Mouse (Mus musculus) cerebellum, adult (tissue): ENCODE measurements around the gene Frmd4b.
"Not testable (repeated sequence)": the region's sequence is repeated elsewhere in the genome, so short reads cannot be mapped to it uniquely, and the experiment has no call there.

Experiments used
- ATAC-seq: cut with Nextera tagmentation; 2 replicates; pipeline ENCODE4 v1.9.2; 2017; ENCODE audit warnings: mild to moderate bottlenecking, moderate library complexity, mixed read lengths; ENCODE audit not compliant: insufficient number of reproducible peaks, low FRiP score, low TSS enrichment

Frmd4b gene

DNA sequence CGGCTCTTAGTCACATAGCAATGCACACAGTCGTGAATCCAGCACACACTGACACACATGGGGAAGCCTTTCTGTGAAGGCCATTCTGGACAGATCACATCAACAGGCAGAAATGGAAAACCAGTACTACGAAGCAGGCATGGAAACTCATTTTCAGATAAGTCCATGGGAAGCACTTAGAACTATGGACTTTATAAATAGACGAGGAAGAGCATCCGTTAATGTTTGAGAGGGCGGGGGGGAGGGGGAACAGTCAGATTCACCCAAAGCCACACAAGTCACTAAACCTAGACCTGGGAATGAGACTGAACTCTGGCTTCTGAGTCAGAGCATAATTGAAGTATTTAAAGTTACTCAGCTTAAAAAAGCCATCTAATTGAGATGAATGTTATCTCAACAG, 186.8 kb downstream of the Frmd4b start:
- no peak for ATAC-seq

- ATAC-seq, result no peak
Observed at GRCm38 (mm10) chr6:97429688-97430343, 187.5 kb downstream of the Frmd4b start.

DNA sequence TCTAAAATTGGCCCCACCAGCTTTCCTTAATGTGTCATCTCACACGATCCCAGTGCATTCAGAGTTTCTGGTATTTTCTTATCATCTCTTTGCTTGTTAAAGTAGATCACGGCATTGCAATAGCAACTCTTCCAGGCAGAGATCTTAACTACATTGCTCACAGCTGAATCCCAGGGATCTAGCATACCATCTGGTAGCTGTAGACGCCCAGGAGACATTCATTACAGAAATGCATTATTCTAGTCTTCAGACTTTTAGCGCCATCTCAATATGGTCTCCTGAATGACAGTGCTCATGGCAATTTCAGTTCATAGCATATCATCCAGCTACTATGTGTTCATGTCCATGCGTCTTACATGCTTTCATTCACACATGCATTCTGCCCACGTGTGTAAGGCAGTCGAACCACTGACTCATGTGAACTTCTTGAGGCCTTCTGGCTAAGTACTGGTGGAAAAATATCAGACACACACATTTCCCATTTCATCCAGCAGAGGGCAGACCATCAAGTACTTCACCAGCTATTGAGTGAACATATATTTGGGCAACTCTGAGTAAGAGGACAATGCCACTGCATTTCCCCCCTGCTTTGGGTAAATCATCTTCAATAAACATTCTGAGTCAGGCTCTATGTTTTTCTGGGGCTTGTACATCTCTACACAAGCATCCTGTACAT, 197.4 kb downstream of the Frmd4b start:
- ATAC-seq, result 0 out of 2 replicates have a peak, but pooled peaks have one; percentile 47

GRCm38 (mm10) chr6:97416972-97417554, 200.3 kb downstream of the Frmd4b start:
- ATAC-seq, result peak; percentile 62

GRCm38 (mm10) chr6:97415578-97415977, 201.8 kb downstream of the Frmd4b start:
- ATAC-seq, result not testable (repeated sequence)

GRCm38 (mm10) chr6:97413453-97413852, 203.9 kb downstream of the Frmd4b start:
- no peak for ATAC-seq

DNA sequence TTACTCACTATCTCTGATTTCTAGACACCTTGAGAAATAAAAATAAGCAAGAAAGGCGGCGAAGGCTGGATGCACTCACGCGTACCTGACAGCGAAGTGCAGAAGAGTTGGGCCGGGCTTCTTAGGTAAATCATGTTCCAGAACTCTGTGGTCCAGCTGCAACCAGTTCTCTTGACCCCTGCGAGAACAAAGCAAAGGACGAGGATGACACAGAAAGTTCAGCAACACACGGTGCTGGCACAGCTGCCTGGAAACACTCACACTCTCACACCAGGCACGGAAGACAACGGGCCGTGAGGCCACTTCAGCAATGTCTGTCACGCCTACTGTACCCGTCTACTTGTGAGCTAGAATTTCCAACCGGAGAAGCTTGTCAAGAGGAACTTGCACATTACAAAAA, 204.9 kb downstream of the Frmd4b start:
- ATAC-seq, result no peak

DNA sequence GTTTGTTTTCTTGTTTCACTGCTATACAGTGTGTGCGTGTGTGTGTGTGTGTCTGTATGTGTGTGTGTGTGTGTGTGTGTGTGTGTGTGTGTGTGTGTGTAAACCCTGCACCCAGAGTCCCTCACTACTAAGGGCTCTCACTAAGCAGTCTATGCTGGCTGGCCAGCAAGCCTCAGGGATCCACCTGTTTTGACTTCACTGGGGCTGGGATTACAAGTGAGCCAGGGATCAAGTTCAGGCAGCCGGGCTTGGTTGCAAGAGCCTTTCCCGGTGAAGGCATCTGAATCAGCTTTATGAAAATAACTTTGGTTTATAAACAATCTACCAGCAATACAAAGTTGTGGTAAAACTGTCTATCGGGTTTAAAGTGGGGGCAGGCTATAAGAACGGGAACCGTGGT, 206.0 kb downstream of the Frmd4b start:
- ATAC-seq, result no peak

DNA sequence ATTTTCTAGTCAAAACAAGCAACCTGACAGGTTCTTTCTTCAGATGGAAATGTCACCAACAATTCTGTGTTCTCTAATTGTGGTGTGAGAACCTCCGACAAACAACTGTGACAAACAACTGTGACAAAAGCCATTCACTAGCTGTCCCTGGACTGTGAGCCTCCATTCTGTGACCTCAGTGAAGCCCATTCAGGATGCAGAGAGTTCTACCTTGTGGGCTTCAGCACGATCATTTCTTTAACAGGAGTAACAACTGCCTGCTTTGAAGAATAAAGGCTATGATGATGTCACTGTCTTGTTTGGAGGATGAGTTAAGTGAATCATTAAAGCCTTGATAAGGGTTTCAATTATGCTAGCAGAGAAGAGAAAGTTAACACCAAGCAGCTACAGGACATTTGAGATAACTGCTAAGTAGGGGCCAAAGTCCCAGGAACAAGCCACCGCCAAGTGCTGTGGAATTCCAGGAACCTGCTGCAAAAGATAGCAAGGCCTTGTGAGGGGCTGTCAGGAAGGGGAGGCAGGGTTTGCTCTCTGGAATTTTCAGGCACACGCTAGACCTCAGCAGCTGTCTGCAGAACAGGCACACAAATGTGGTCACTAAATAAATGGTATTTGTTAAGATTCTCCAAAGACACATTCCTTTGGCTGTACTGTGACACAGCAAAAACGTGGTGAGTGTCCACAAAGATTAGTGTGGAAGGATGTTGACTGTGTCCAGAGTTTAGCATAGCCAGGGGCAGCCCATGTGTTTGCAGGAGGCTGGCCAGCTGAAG, 207.7 kb downstream of the Frmd4b start:
- ATAC-seq, result no peak

DNA sequence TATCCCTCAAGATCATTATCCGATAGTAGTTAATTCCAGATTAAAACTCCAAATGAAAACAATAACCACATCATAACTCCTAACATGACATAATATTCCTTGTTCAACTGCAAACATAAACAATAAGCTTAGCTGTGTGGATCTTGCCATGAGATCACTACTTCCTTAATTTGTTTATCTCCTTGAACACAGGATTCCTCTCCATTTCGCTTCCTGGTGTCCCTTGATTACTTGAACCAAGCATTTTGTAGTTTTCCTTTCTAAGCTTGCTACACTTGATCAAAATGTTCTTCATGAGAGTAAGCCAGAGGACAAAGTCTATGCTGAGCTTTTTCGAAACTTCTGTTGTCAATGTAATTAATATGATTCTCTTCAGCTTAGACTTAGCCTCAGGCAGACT, 209.4 kb downstream of the Frmd4b start:
- ATAC-seq, result no peak

DNA sequence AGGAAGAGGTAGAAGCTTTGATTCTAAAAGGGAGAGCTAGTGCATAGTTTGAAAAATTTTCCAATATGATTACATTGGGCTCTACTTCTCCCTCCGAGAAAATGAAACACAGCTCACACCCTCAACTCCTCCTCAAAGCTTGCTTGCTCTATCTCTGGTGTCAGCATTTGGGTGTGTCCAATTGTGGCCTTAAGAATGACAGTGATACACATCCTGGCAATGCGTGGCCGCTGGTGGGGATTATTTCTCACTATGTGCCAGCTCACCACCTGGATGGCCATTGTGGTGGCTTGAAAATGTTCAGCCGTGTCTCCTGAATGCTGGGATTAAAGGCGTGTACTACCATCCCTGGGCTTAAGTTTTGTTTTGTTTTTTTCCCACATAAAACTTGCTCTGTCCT, 209.9 kb downstream of the Frmd4b start:
- no peak for ATAC-seq

GRCm38 (mm10) chr6:97405311-97405710, 212.0 kb downstream of the Frmd4b start:
- no peak for ATAC-seq

- ATAC-seq, result no peak
Observed at GRCm38 (mm10) chr6:97402822-97403472, 214.4 kb downstream of the Frmd4b start.

GRCm38 (mm10) chr6:97400446-97400845, 216.9 kb downstream of the Frmd4b start:
- ATAC-seq, result no peak

- ATAC-seq, result no peak
Observed at GRCm38 (mm10) chr6:97397935-97398334, 219.4 kb downstream of the Frmd4b start.

- ATAC-seq, result no peak
Observed at GRCm38 (mm10) chr6:97396957-97397354, 220.4 kb downstream of the Frmd4b start.

DNA sequence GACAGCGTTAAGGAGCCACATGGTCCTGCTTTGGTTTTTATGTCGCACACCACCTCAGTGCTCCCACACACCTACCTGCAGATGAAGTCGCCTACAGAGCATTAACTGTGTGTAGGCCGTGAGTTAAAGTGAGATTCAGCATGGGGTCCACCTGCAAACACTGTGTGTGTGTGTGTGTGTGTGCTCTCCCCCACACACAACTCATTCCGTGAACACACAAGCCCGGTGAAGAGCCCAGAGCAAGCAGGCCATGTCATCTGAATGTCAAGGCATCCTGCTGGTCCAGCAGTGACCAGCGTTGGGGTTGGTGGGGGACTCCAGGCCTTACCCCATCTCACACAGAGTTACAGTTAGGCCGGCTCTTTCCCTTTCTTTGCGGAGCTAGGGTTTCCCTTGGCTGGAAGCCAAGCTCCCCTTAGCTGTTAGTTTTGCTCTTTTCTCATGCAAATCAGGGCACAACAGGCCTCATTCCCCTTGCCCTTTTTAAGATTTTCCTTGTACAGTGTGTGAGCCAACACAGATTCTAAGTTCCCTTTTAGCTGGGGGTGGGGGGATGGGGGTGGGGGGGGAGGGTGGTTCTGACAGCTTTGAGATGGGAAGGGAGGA, 220.9 kb downstream of the Frmd4b start:
- no peak for ATAC-seq

DNA sequence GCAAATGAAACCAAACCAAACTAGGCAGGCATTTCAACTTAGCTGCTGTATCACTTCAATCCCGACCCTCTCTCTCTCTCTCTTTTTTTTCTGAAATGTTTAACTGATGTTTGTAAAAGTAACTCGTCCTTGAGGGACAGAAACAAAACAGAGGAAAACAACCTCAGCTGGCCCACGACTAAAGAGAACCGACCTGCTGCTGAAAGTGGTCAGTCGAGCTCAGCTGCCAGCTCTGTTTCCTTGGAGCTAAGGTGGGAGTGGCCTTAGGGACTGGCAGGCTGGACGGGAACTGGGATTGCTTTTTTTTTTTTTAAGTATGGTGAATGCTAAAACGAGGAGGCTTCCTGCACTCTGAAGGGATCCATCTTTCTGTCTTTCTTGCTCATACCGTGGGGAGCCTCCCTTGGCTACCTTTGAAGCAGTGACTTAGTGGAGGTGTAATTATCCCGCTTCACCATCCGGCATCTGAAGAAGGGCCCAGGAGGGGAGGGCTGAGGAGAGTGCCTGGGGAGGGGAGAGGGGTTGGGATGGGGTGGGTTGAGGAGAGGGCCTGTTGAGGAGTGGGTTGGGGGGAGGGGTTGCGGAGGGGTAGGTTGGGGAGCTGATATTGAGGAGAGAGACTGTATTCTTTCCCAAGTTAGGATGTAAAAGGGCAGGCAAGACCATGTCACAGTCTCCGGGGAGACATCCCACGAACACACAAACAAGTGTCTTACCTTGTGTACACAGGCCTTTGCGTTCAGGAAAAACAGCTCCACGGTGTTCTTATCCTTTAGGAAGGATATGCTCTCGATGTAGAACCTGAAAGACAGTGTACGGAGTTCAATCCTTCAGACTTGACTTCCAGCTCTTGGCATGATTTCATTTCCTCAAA, 221.6 kb downstream of the Frmd4b start:
- no peak for ATAC-seq

DNA sequence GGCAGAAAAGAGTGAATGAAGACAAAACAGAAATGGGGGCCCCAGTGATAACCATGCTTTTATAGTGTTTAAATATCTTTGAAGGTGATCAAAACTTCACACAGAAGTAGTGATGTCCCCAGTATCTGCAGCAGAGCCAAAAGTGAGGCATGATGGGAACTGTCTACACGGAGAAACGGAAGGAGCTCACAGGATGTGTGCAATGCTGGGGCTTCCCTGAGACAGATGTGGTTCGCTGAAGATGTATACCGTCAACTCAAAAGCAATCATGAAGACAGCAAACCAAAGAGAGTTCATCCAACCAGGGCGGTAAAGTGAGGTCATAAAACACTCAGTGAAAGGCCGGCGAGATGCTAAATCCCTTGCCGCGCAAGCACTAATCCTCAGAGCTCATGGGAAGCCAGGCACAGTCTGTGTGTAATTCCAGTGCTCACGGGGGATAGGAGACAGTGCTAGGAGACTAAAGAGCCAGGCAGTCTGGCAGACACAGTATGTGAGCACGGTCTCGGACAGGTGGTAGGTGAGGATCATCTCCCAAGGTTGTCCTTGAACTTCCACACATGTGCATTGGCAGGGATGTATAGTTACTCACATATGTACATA, 222.8 kb downstream of the Frmd4b start:
- ATAC-seq, result no peak
